Mouse (Mus musculus) liver, postnatal 0 days (tissue): ENCODE data around the gene Tmem63a.

Experiments
- CTCF ChIP-seq: sonication (generic); IDR thresholded peaks from 2 replicates; pipeline ENCODE4 v1.5.1; 2016; ENCODE audit warnings: antibody characterized with exemption, low read depth
- EP300 ChIP-seq: IDR thresholded peaks from 2 replicates; pipeline ENCODE4 v1.6.1; 2016; ENCODE audit warnings: antibody characterized with exemption, low read depth, mild to moderate bottlenecking

- peak; percentile 98 for TF ChIP-seq CTCF
- TF ChIP-seq EP300: no peak
Measured at GRCm38 (mm10) chr1:180987759-180988158, 45.6 kb downstream of the Tmem63a start.
